Mouse (Mus musculus): ENCODE data around the gene Cab39l. TPM values are rescaled to one million over a fixed set of nuclear protein-coding genes. Genes with fewer than 3 reads are reported as not detected.
A peak's percentile ranks its signal among the peaks of the same experiment; 100 is the strongest.

Cab39l gene
- total and polyA plus RNA-seq, 3 experiments: 19.9 to 49.2 (median 33.1) TPM

GRCm38 (mm10) chr14:59591901-59592300 lies 151.1 kb downstream of the Cab39l start:
- in situ Hi-C loops (cut with MboI; ENCODE audit: low pct_ligation_motif_present, low pct_unique_long_range_greater_than_20kb, low sequenced_read_pairs) (no loop called here), dilution Hi-C loops (cut with MboI; ENCODE audit: extremely low pct_ligation_motif_present, extremely low pct_unique_long_range_greater_than_20kb, low sequenced_read_pairs) (no loop called here)
- Histone ChIP-seq H3K4me1 (ENCODE audit: control insufficient read depth in 1 of 2, insufficient read depth in 2 of 2) (peaks cover 6 to 75% of the 10 kb centered on the region in 2 experiments; a peak in 3 of 4 replicates), H3K36me3 (replicated peaks in 1 of 2; ENCODE audit: control insufficient read depth in 1 of 2, insufficient read depth in 1 of 2, low read length in 1 of 2) (peaks cover 33 to 58% of the 10 kb centered on the region in 2 experiments), H3K4me2 (ENCODE audit: insufficient read depth, low read depth, poor library complexity, severe bottlenecking) (peak overlapping the region; percentile 29; the same call in 1 of the 2 replicates), H3K27me3 (replicated peaks) (no peaks in the 10 kb centered on the region), H3K9ac (ENCODE audit: insufficient read depth, low read depth) (no peak overlapping the region), H3K79me2 (replicated peaks; ENCODE audit: control insufficient read depth, extremely low read depth, insufficient read depth, poor library complexity, severe bottlenecking) (peaks cover 24% of the 10 kb centered on the region), H3K9me3 (replicated peaks; ENCODE audit: low read length) (no peaks in the 10 kb centered on the region), H3K4me3 (replicated peaks in 1 of 3; ENCODE audit: low read depth in 2 of 3, low read length in 2 of 3, poor library complexity in 1 of 3) (no peak overlapping the region), H3K27ac (ENCODE audit: insufficient read depth, low read depth) (no peak overlapping the region)
- peak; percentile 78 for DNase-seq (ENCODE audit: extremely low read depth)
- no peak for TF ChIP-seq MAFK (IDR thresholded peaks at IDR 0.05; ENCODE audit: insufficient replicate concordance, low read length)
- 0 out of 2 replicates have a peak, but pooled peaks have one; percentile 12 for TF ChIP-seq IRF4 (IDR thresholded peaks at IDR 0.05; ENCODE audit: low read depth, low read length)
- no peak for TF ChIP-seq RCOR1 (conservative IDR thresholded peaks at IDR 0.05; ENCODE audit: low read depth, low read length)
- TF ChIP-seq ETS1 (conservative IDR thresholded peaks at IDR 0.05; ENCODE audit: low read depth, low read length): peak; percentile 55; the same call in 1 of the 2 replicates
- no peak for TF ChIP-seq MYC (IDR thresholded peaks at IDR 0.05; ENCODE audit: low read depth, low read length)
- TF ChIP-seq MEF2A (IDR thresholded peaks at IDR 0.05; ENCODE audit: borderline replicate concordance, low read depth, low read length): no peak
- no peak for TF ChIP-seq PAX5 (IDR thresholded peaks at IDR 0.05; ENCODE audit: low read length)
- no peak for TF ChIP-seq JUND (conservative IDR thresholded peaks at IDR 0.05; ENCODE audit: low read depth, low read length)
- no peak for TF ChIP-seq NELFE (IDR thresholded peaks at IDR 0.05; ENCODE audit: low read depth, low read length)
- no peak for TF ChIP-seq ZC3H11A (IDR thresholded peaks at IDR 0.05; ENCODE audit: low read depth, low read length)
- peak; percentile 34; the same call in 1 of the 2 replicates for TF ChIP-seq BHLHE40 (IDR thresholded peaks at IDR 0.05; ENCODE audit: low read depth, low read length)
- no peak for TF ChIP-seq ZKSCAN1 (IDR thresholded peaks at IDR 0.05; ENCODE audit: borderline replicate concordance, low read depth, low read length)
- TF ChIP-seq E2F4 (IDR thresholded peaks at IDR 0.05; ENCODE audit: insufficient replicate concordance, low read depth, low read length): no peak
- no peak for TF ChIP-seq USF1 (IDR thresholded peaks at IDR 0.05; ENCODE audit: low read depth, low read length)
- no peak for TF ChIP-seq SIN3A (IDR thresholded peaks at IDR 0.05; ENCODE audit: low read length)
- TF ChIP-seq MAZ (IDR thresholded peaks at IDR 0.05; ENCODE audit: low read depth, low read length): no peak
- TF ChIP-seq CTCF (conservative IDR thresholded peaks at IDR 0.05 in 1 of 2, IDR thresholded peaks at IDR 0.05 in 1 of 2; ENCODE audit: low read depth in 2 of 2, low read length in 2 of 2): no peak
- no peak for TF ChIP-seq MXI1 (IDR thresholded peaks at IDR 0.05; ENCODE audit: low read depth, low read length)
- no peak for TF ChIP-seq HCFC1 (IDR thresholded peaks at IDR 0.05; ENCODE audit: low read depth, low read length)
- TF ChIP-seq UBTF (IDR thresholded peaks at IDR 0.05; ENCODE audit: low read depth, low read length): no peak
- TF ChIP-seq JUN (IDR thresholded peaks at IDR 0.05; ENCODE audit: insufficient read depth, low read depth, low read length): no peak
- TF ChIP-seq MAX (IDR thresholded peaks at IDR 0.05; ENCODE audit: low read length): no peak
- no peak for TF ChIP-seq ZNF384 (IDR thresholded peaks at IDR 0.05; ENCODE audit: low read depth, low read length)
- TF ChIP-seq EP300 (IDR thresholded peaks at IDR 0.05; ENCODE audit: low read length): no peak
- TF ChIP-seq CHD1 (IDR thresholded peaks at IDR 0.05; ENCODE audit: low read depth, low read length): no peak
- no peak for TF ChIP-seq GABPA (IDR thresholded peaks at IDR 0.05; ENCODE audit: insufficient replicate concordance, low read depth, low read length)
